In the genomic region with DNA sequence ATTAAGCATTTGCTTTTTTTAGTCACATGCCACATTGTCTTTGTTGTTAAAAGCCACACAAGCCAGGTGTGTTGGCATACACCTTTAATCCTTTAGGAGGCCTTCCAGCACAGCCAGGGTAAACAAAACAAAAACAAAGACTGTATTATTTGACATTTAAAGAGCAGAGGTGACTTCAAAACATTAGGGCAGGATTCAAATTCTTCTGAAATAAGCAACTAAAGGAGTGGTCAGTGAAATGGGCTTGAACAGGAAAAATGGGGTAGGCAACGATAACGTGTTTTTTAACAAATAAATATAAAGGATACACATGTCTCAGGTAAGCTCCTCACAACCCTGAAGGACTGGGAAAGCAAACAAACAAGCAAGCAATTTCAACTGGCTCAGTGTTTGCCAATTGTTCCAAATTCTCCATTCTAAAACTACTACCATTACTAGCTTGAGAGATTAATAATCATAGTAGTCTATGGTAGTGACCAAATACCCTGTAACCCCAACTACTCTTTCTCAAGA, we compare ENCODE assay signal across 8 mouse cellular contexts. TPM values are rescaled to one million over a fixed set of nuclear protein-coding genes. Genes with fewer than 3 reads are reported as not detected.
DNase-seq lines count a peak whose midpoint lies in the region; ATAC-seq and TF ChIP-seq lines count a peak whose summit lies in the region.

No protein-coding gene starts in this region.

- H3K36me3 ChIP-seq in embryonic facial prominence, embryonic 12.5 days: no peaks in the 10 kb centered on the region
- H3K36me3 ChIP-seq in intestine, embryonic 16.5 days (ENCODE audit: control insufficient read depth, insufficient read depth, low read length): no peaks in the 10 kb centered on the region
- no peaks in the 10 kb centered on the region for H3K36me3 ChIP-seq in myocyte (ENCODE audit: control insufficient read depth, insufficient read depth)

- H3K27ac ChIP-seq in left cerebral cortex, adult 2 months: no peak overlapping the region
- peak overlapping the region; percentile 95 for H3K27ac ChIP-seq in embryonic facial prominence, embryonic 12.5 days
- peak overlapping the region; percentile 94 for H3K27ac ChIP-seq in intestine, embryonic 16.5 days (ENCODE audit: low read length)

- DNase-seq in left cerebral cortex, adult 2 months (ENCODE audit: extremely low spot score in 1 of 2, low spot score in 2 of 2): no peak
- no peak for DNase-seq in left cerebral cortex, postnatal 14 days (ENCODE audit: low spot score in 2 of 2)
- DNase-seq in spleen, postnatal 14 days (ENCODE audit: low spot score in 2 of 2): no peak
- no peak for DNase-seq in layer of hippocampus, adult 8-10 months (ENCODE audit: low spot score in 2 of 2)
- no peak for DNase-seq in left cerebral cortex, postnatal 10 days (ENCODE audit: extremely low spot score in 1 of 2, low spot score in 2 of 2)

- TF ChIP-seq POLR2A in myocyte (IDR thresholded peaks at IDR 0.05; ENCODE audit: insufficient read length, low read depth): no peak

- H3K4me1 ChIP-seq in embryonic facial prominence, embryonic 12.5 days: peaks cover 13% of the 10 kb centered on the region; the same call in 1 of the 2 replicates
- peaks cover 19% of the 10 kb centered on the region for H3K4me1 ChIP-seq in intestine, embryonic 16.5 days (ENCODE audit: control insufficient read depth, insufficient read depth, low read length)

- 10% methylated on average over 2 of the region's 2 CpGs for WGBS in embryonic facial prominence, embryonic 12.5 days
- 8% methylated on average over 2 of the region's 2 CpGs for WGBS in intestine, embryonic 16.5 days

- H3K27me3 ChIP-seq in embryonic facial prominence, embryonic 12.5 days: no peaks in the 10 kb centered on the region
- no peaks in the 10 kb centered on the region for H3K27me3 ChIP-seq in intestine, embryonic 16.5 days (replicated peaks; ENCODE audit: control insufficient read depth, insufficient read depth, low read length)
- no peaks in the 10 kb centered on the region for H3K27me3 ChIP-seq in myocyte (ENCODE audit: control insufficient read depth, insufficient read depth, insufficient read length)

- H3K79me2 ChIP-seq in myocyte (ENCODE audit: control insufficient read depth, insufficient read depth): no peaks in the 10 kb centered on the region

- TF ChIP-seq CTCF in left cerebral cortex, adult 2 months (IDR thresholded peaks at IDR 0.05): no peak

- intact Hi-C loops in left cerebral cortex, adult 2 months (cut with DNase I): loop anchor here (2.0 to 10.0 kb wide), 7 partner anchors 215 to 1722 kb away; a partner anchor contains a TSS
- intact Hi-C loops in left cerebral cortex, postnatal 14 days (cut with DNase I): loop anchor here (5.0 to 10.0 kb wide), 4 partner anchors 1365 to 1705 kb away; a partner anchor contains a TSS
- intact Hi-C loops in left cerebral cortex, postnatal 10 days (cut with DNase I): loop anchor here (10.0 kb wide), 2 partner anchors 1655 to 1695 kb away; a partner anchor contains a TSS

- peak overlapping the region; percentile 77 for H3K4me2 ChIP-seq in embryonic facial prominence, embryonic 12.5 days (replicated peaks)
- peak overlapping the region; percentile 80 for H3K4me2 ChIP-seq in intestine, embryonic 16.5 days (ENCODE audit: low read depth, low read length)
- H3K4me2 ChIP-seq in myocyte (ENCODE audit: low read depth): peak overlapping the region; percentile 86

- no peak for ATAC-seq in embryonic facial prominence, embryonic 12.5 days (ENCODE audit: insufficient number of reproducible peaks, insufficient read depth, low FRiP score, low TSS enrichment)
- ATAC-seq in intestine, embryonic 16.5 days: no peak

- no peaks in the 10 kb centered on the region for H3K9me3 ChIP-seq in embryonic facial prominence, embryonic 12.5 days
- no peaks in the 10 kb centered on the region for H3K9me3 ChIP-seq in intestine, embryonic 16.5 days (ENCODE audit: control insufficient read depth, low read length)

- no peak overlapping the region for H3ac ChIP-seq in myocyte (ENCODE audit: control insufficient read depth, insufficient read length)

- H3K9ac ChIP-seq in embryonic facial prominence, embryonic 12.5 days: peak overlapping the region; percentile 68
- H3K9ac ChIP-seq in intestine, embryonic 16.5 days (ENCODE audit: low read depth, low read length): peak overlapping the region; percentile 69

- H3K4me3 ChIP-seq in left cerebral cortex, adult 2 months: peak overlapping the region; percentile 57
- H3K4me3 ChIP-seq in embryonic facial prominence, embryonic 12.5 days: peak overlapping the region; percentile 48
- peak overlapping the region; percentile 51 for H3K4me3 ChIP-seq in intestine, embryonic 16.5 days (ENCODE audit: low read length)
- peak overlapping the region; percentile 28 for H3K4me3 ChIP-seq in myocyte

TF ChIP-seq in myocyte, 11 proteins besides CTCF, POLR2A, EP300 and RAD21:
- TF ChIP-seq CEBPB (IDR thresholded peaks at IDR 0.05; ENCODE audit: insufficient read depth, poor library complexity, severe bottlenecking) (no peak), TCF3 (IDR thresholded peaks at IDR 0.05; ENCODE audit: insufficient read length, low read depth) (no peak), MYOG (IDR thresholded peaks at IDR 0.05; ENCODE audit: control insufficient read depth in 1 of 3, insufficient read depth in 1 of 3, insufficient read length in 2 of 3, low read depth in 2 of 3) (no peak), POLR2AphosphoS2 (IDR thresholded peaks at IDR 0.05; ENCODE audit: insufficient read length, low read depth) (no peak), MYOD1 (IDR thresholded peaks at IDR 0.05; ENCODE audit: control insufficient read depth in 1 of 3, insufficient read length in 2 of 3, low read depth in 2 of 3) (no peak)

RNA-seq across cellular contexts. Expression of a gene that starts 1.2 kb away (rescaled TPM):
- 10 to 100 TPM; 58.2 to 75.2 TPM for total RNA-seq in left cerebral cortex, adult 2 months (2021)
- 10 to 100 TPM; 50.0 to 57.5 TPM for total RNA-seq in left cerebral cortex, postnatal 14 days (2021)
- polyA plus RNA-seq in embryonic facial prominence, embryonic 12.5 days (2016; fragmentation: Nextera tagmentation; extraction: Ambion mirVana): 26.8 and 29.2 TPM in 2 replicates
- polyA plus RNA-seq in intestine, embryonic 16.5 days (2015; fragmentation: Nextera tagmentation; extraction: Ambion mirVana): 18.8 and 22.0 TPM in 2 replicates
- polyA plus RNA-seq in myocyte (2012; fragmentation: generic; extraction: Trizol): 31.0 TPM
- 10 to 100 TPM; 55.1 to 70.7 (median 60.0) TPM for total RNA-seq in layer of hippocampus, adult 8-10 months (2022)
- 10 to 100 TPM; 45.9 to 47.6 TPM for total RNA-seq in left cerebral cortex, postnatal 10 days (2021)

RNA-seq across cellular contexts. Expression of a gene that starts 2.7 kb away (rescaled TPM):
- 1 to 10 TPM; 8.1 to 9.2 TPM for total RNA-seq in left cerebral cortex, adult 2 months (2021)
- total RNA-seq in left cerebral cortex, postnatal 14 days (2021): 10 to 100 TPM; 17.8 to 20.2 TPM
- 117 and 124 TPM in 2 replicates for polyA plus RNA-seq in embryonic facial prominence, embryonic 12.5 days (2016; fragmentation: Nextera tagmentation; extraction: Ambion mirVana)
- polyA plus RNA-seq in intestine, embryonic 16.5 days (2015; fragmentation: Nextera tagmentation; extraction: Ambion mirVana): 17.4 and 30.0 TPM in 2 replicates
- polyA plus RNA-seq in myocyte (2012; fragmentation: generic; extraction: Trizol): 4.1 TPM
- 10 to 100 TPM in 2 of 4 experiments, 1 to 10 TPM in 2; 8.2 to 12.2 (median 10.1) TPM for total RNA-seq in layer of hippocampus, adult 8-10 months (2022)
- 10 to 100 TPM; 26.2 to 28.0 TPM for total RNA-seq in left cerebral cortex, postnatal 10 days (2021)

RNA-seq across cellular contexts. Expression of a gene that starts 3.0 kb away (rescaled TPM):
- 10 to 100 TPM in 1 of 2 experiments, 1 to 10 TPM in 1; 9.4 to 12.9 TPM for total RNA-seq in left cerebral cortex, adult 2 months (2021)
- total RNA-seq in left cerebral cortex, postnatal 14 days (2021): 10 to 100 TPM; 15.5 to 16.7 TPM
- polyA plus RNA-seq in embryonic facial prominence, embryonic 12.5 days (2016; fragmentation: Nextera tagmentation; extraction: Ambion mirVana): 15.2 and 17.7 TPM in 2 replicates
- 4.7 and 7.7 TPM in 2 replicates for polyA plus RNA-seq in intestine, embryonic 16.5 days (2015; fragmentation: Nextera tagmentation; extraction: Ambion mirVana)
- polyA plus RNA-seq in myocyte (2012; fragmentation: generic; extraction: Trizol): 3.4 TPM
- total RNA-seq in layer of hippocampus, adult 8-10 months (2022): 10 to 100 TPM; 10.8 to 15.9 (median 12.1) TPM
- 10 to 100 TPM; 21.4 to 25.6 TPM for total RNA-seq in left cerebral cortex, postnatal 10 days (2021)

RNA-seq across cellular contexts. Expression of a gene that starts 4.3 kb away (rescaled TPM):
- 10 to 100 TPM; 12.2 to 13.5 TPM for total RNA-seq in left cerebral cortex, adult 2 months (2021)
- 10 to 100 TPM; 21.5 to 26.9 TPM for total RNA-seq in left cerebral cortex, postnatal 14 days (2021)
- polyA plus RNA-seq in embryonic facial prominence, embryonic 12.5 days (2016; fragmentation: Nextera tagmentation; extraction: Ambion mirVana): 19.4 and 20.1 TPM in 2 replicates
- polyA plus RNA-seq in intestine, embryonic 16.5 days (2015; fragmentation: Nextera tagmentation; extraction: Ambion mirVana): 1.8 and 2.9 TPM in 2 replicates
- polyA plus RNA-seq in myocyte (2012; fragmentation: generic; extraction: Trizol): 8.2 TPM
- 10 to 100 TPM; 10.4 to 18.1 (median 16.5) TPM for total RNA-seq in layer of hippocampus, adult 8-10 months (2022)
- 10 to 100 TPM; 38.0 to 50.2 TPM for total RNA-seq in left cerebral cortex, postnatal 10 days (2021)

RNA-seq across cellular contexts. Expression of a gene that starts 4.6 kb away (rescaled TPM):
- total RNA-seq in left cerebral cortex, adult 2 months (2021): 10 to 100 TPM; 18.8 to 25.6 TPM
- 10 to 100 TPM; 38.2 to 41.7 TPM for total RNA-seq in left cerebral cortex, postnatal 14 days (2021)
- polyA plus RNA-seq in embryonic facial prominence, embryonic 12.5 days (2016; fragmentation: Nextera tagmentation; extraction: Ambion mirVana): 8.0 and 8.3 TPM in 2 replicates
- 4.6 and 5.1 TPM in 2 replicates for polyA plus RNA-seq in intestine, embryonic 16.5 days (2015; fragmentation: Nextera tagmentation; extraction: Ambion mirVana)
- 2.2 TPM for polyA plus RNA-seq in myocyte (2012; fragmentation: generic; extraction: Trizol)
- 10 to 100 TPM in 3 of 4 experiments, 1 to 10 TPM in 1; 6.5 to 26.2 (median 15.2) TPM for total RNA-seq in layer of hippocampus, adult 8-10 months (2022)
- total RNA-seq in left cerebral cortex, postnatal 10 days (2021): 10 to 100 TPM; 37.9 to 54.9 TPM
